Mouse (Mus musculus): ENCODE results near the gene Plac8.

GRCm38 (mm10) chr5:100518049-100519026 lies 53.7 kb downstream of the Plac8 start, which contains the start of gene Cops4:
- no peak; the same call in 1 of the 2 replicates for TF ChIP-seq CTCF (IDR thresholded peaks at IDR 0.05)
- TF ChIP-seq POLR2A (IDR thresholded peaks at IDR 0.05; ENCODE audit: insufficient read depth, low read depth, low read length): peak; percentile 77
- TF ChIP-seq EP300 (IDR thresholded peaks at IDR 0.05; ENCODE audit: insufficient read depth, low read depth, low read length): peak; percentile 75; the same call in 1 of the 2 replicates

Data from heart, adult 2 months (tissue).